Mouse (Mus musculus) brain, embryonic 14.5 days (tissue): ENCODE data around the gene Fbp1.

Experiments used
- CTCF ChIP-seq: fragments of 200-500 bp; IDR thresholded peaks from 2 replicates; pipeline ENCODE4 v1.5.1; 2012; ENCODE audit warnings: inconsistent platforms, mild to moderate bottlenecking, moderate library complexity, borderline replicate concordance; ENCODE audit not compliant: insufficient read depth, insufficient read length; ENCODE audit errors: extremely low read depth
- POLR2A ChIP-seq: fragments of 200-500 bp; IDR thresholded peaks from 2 replicates; pipeline ENCODE4 v1.6.1; 2012; ENCODE audit warnings: mild to moderate bottlenecking, inconsistent platforms, borderline replicate concordance; ENCODE audit not compliant: poor library complexity, insufficient read depth, insufficient read length, severe bottlenecking; ENCODE audit errors: extremely low read depth

- no peak for TF ChIP-seq CTCF
- no peak for TF ChIP-seq POLR2A
Observed at GRCm38 (mm10) chr13:62897927-62898646, 10.0 kb upstream of the Fbp1 start.
